Mouse (Mus musculus): ENCODE measurements around the gene Sult6b1. TPM values are rescaled to one million over a fixed set of nuclear protein-coding genes. Genes with fewer than 3 reads are reported as not detected.
A peak's percentile ranks its signal among the peaks of the same experiment; 100 is the strongest.

Sult6b1 gene
- polyA plus RNA-seq (2012; fragmentation: generic; extraction: Trizol): 0.06 TPM

DNA sequence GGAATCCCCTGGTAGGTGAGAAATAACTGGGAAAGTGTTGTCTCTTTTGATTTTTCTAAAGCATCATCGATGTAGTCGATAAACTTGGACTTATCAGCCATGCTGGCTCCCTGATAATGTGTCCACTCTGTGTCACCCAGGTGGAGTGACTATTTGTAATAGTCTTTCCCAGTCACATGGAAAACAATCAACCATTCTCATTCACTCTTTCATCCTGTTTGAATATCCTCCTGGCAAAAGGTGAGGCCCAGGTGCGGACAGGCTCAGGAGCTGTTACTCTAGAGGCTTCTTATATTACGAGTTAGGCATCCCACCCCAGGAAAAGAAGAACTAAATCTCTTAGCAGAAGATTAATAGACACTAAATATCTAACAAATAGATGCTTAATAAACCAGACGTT, at the start of gene Sult6b1:
Gene Sult6b1 (minus strand): TSS at position 101 of the 400 bp plus-strand sequence.
- Histone ChIP-seq H3K36me3 (ENCODE audit: control insufficient read depth, insufficient read depth) (no peaks in the 10 kb centered on the region), H3K4me3 (no peak within 1 kb of the TSS), H3K79me2 (ENCODE audit: control insufficient read depth, insufficient read depth) (no peaks in the 10 kb centered on the region), H3ac (ENCODE audit: control insufficient read depth, insufficient read length) (no peak within 1 kb of the TSS), H3K27me3 (ENCODE audit: control insufficient read depth, insufficient read depth, insufficient read length) (no peaks in the 10 kb centered on the region), H3K4me2 (ENCODE audit: low read depth) (no peak within 1 kb of the TSS)
- TF ChIP-seq TCF12 (IDR thresholded peaks at IDR 0.05; ENCODE audit: insufficient read depth, poor library complexity, severe bottlenecking) (no peak), SRF (IDR thresholded peaks at IDR 0.05; ENCODE audit: control insufficient read depth, insufficient read length, low read depth) (no peak), CEBPB (IDR thresholded peaks at IDR 0.05; ENCODE audit: insufficient read depth, poor library complexity, severe bottlenecking) (no peak), POLR2A (IDR thresholded peaks at IDR 0.05; ENCODE audit: insufficient read length, low read depth) (no peak), MYOD1 (IDR thresholded peaks at IDR 0.05; ENCODE audit: control insufficient read depth in 1 of 3, insufficient read length in 2 of 3, low read depth in 2 of 3) (no peak), USF1 (IDR thresholded peaks at IDR 0.05; ENCODE audit: low read depth) (no peak), TCF3 (IDR thresholded peaks at IDR 0.05; ENCODE audit: insufficient read length, low read depth) (no peak), MAX (IDR thresholded peaks at IDR 0.05; ENCODE audit: low read depth) (no peak), POLR2AphosphoS2 (IDR thresholded peaks at IDR 0.05; ENCODE audit: insufficient read length, low read depth) (no peak), MYOG (IDR thresholded peaks at IDR 0.05; ENCODE audit: control insufficient read depth in 1 of 3, insufficient read depth in 1 of 3, insufficient read length in 2 of 3, low read depth in 2 of 3) (no peak), E2F4 (IDR thresholded peaks at IDR 0.05; ENCODE audit: insufficient read depth) (no peak), REST (IDR thresholded peaks at IDR 0.05; ENCODE audit: insufficient read depth, insufficient read length) (no peak)

DNA sequence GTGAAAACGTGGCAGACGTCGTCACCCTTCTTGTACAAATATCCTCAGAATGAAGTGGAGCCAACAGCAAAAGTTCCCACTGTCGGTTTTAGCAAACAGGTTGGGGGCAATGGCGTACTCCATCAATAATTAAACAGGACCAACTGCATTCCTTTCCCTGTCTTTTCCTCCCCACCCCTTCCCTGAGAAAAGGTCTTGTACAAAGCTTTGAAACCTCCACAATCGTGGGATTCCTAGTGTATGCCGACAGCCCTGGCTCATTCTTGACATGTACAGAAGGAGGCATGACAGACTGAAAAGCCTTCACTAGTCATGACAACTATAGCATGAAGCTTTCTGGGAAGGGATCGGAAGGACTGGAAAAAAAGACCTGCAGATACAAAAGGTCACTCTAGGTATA, 46.4 kb upstream of the Sult6b1 start:
- Histone ChIP-seq H3K27me3 (ENCODE audit: control insufficient read depth, insufficient read depth, insufficient read length) (no peaks in the 10 kb centered on the region), H3K36me3 (ENCODE audit: control insufficient read depth, insufficient read depth) (peaks cover 28% of the 10 kb centered on the region), H3K4me2 (ENCODE audit: low read depth) (no peak overlapping the region), H3K4me3 (no peak overlapping the region), H3K79me2 (ENCODE audit: control insufficient read depth, insufficient read depth) (no peaks in the 10 kb centered on the region), H3ac (ENCODE audit: control insufficient read depth, insufficient read length) (no peak overlapping the region)
- no peak for TF ChIP-seq REST (IDR thresholded peaks at IDR 0.05; ENCODE audit: insufficient read depth, insufficient read length)
- TF ChIP-seq MAX (IDR thresholded peaks at IDR 0.05; ENCODE audit: low read depth): no peak
- no peak for TF ChIP-seq MYOD1 (IDR thresholded peaks at IDR 0.05; ENCODE audit: control insufficient read depth in 1 of 3, insufficient read length in 2 of 3, low read depth in 2 of 3)
- TF ChIP-seq POLR2A (IDR thresholded peaks at IDR 0.05; ENCODE audit: insufficient read length, low read depth): no peak
- TF ChIP-seq POLR2AphosphoS2 (IDR thresholded peaks at IDR 0.05; ENCODE audit: insufficient read length, low read depth): no peak
- TF ChIP-seq MYOG (IDR thresholded peaks at IDR 0.05; ENCODE audit: control insufficient read depth in 1 of 3, insufficient read depth in 1 of 3, insufficient read length in 2 of 3, low read depth in 2 of 3): no peak

DNA sequence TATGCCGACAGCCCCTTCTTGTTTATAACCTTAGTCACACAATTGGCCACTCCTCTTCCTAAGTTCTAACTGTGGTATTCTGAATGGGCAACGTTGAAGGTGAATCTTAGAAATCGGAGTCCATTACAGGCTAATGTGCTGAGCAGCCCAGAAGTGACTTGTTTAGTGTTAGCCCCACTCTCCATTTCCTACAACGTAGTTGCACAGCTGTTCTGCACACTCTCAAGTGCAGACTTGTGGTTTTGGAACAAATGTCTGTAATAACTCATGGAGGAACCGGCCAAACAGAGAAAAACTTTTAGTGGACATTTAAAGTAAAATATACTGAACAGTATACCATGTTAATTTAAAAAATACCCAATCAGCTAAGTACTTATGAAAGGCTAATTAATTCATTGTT, 45.3 kb upstream of the Sult6b1 start:
- Histone ChIP-seq H3K36me3 (ENCODE audit: control insufficient read depth, insufficient read depth) (peaks cover 28% of the 10 kb centered on the region), H3K27me3 (ENCODE audit: control insufficient read depth, insufficient read depth, insufficient read length) (no peaks in the 10 kb centered on the region), H3K79me2 (ENCODE audit: control insufficient read depth, insufficient read depth) (no peaks in the 10 kb centered on the region), H3K4me2 (ENCODE audit: low read depth) (no peak overlapping the region), H3K4me3 (no peak overlapping the region), H3ac (ENCODE audit: control insufficient read depth, insufficient read length) (no peak overlapping the region)
- TF ChIP-seq MYOD1 (IDR thresholded peaks at IDR 0.05; ENCODE audit: control insufficient read depth in 1 of 3, insufficient read length in 2 of 3, low read depth in 2 of 3) (peak in 2 of 3 experiments; percentile 66 to 75), MAX (IDR thresholded peaks at IDR 0.05; ENCODE audit: low read depth) (no peak), MYOG (IDR thresholded peaks at IDR 0.05; ENCODE audit: control insufficient read depth in 1 of 3, insufficient read depth in 1 of 3, insufficient read length in 2 of 3, low read depth in 2 of 3) (peak in 2 of 3 experiments; percentile 33 to 52)

DNA sequence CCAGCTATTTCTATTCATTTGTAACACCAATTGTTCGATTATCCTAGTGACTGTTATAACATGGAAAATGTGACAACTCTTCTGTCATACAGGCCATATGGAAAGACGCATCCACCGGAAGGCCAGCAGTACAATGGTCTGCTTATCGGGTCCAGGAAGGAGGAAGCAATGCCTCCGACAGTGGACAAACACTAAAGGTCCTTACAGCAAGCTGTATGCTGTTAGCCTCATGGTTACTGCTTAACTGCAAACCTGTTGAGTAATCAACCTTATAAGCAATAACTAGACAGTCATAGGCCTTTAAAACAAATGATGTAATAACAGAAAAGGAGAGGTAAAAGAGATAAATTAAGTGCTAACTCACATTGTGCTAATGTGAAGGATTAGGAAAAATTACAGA, 44.4 kb upstream of the Sult6b1 start:
- Histone ChIP-seq H3ac (ENCODE audit: control insufficient read depth, insufficient read length) (no peak overlapping the region), H3K36me3 (ENCODE audit: control insufficient read depth, insufficient read depth) (peaks cover 25% of the 10 kb centered on the region), H3K4me2 (ENCODE audit: low read depth) (no peak overlapping the region), H3K4me3 (no peak overlapping the region), H3K79me2 (ENCODE audit: control insufficient read depth, insufficient read depth) (no peaks in the 10 kb centered on the region), H3K27me3 (ENCODE audit: control insufficient read depth, insufficient read depth, insufficient read length) (no peaks in the 10 kb centered on the region)
- no peak for TF ChIP-seq TCF12 (IDR thresholded peaks at IDR 0.05; ENCODE audit: insufficient read depth, poor library complexity, severe bottlenecking)

DNA sequence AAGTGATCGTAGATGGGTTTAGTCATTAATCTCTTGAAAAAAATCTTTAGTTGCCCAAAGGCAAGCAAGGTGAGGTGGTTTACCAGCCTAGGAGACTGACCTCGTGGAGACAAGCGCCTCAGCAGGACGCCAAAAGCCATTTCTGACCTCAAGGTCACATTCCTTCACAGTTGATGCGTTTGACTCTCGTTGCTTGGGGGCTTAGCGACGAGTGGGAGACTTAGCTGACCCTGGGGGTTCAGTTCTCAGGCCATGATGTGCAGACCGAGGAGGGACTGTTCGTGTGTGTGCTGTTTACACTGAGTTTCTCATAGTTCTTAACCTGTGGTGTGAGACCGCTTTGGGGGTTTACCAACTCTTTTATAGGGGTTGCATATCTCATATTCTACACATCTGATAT, 35.8 kb upstream of the Sult6b1 start:
- H3K4me3 ChIP-seq: no peak overlapping the region
- H3ac ChIP-seq (ENCODE audit: control insufficient read depth, insufficient read length): no peak overlapping the region
- H3K79me2 ChIP-seq (ENCODE audit: control insufficient read depth, insufficient read depth): no peaks in the 10 kb centered on the region
- peaks cover 3% of the 10 kb centered on the region for H3K36me3 ChIP-seq (ENCODE audit: control insufficient read depth, insufficient read depth)
- no peaks in the 10 kb centered on the region for H3K27me3 ChIP-seq (ENCODE audit: control insufficient read depth, insufficient read depth, insufficient read length)
- no peak overlapping the region for H3K4me2 ChIP-seq (ENCODE audit: low read depth)
- no peak for TF ChIP-seq TCF3 (IDR thresholded peaks at IDR 0.05; ENCODE audit: insufficient read length, low read depth)
- TF ChIP-seq E2F4 (IDR thresholded peaks at IDR 0.05; ENCODE audit: insufficient read depth): no peak
- TF ChIP-seq POLR2AphosphoS2 (IDR thresholded peaks at IDR 0.05; ENCODE audit: insufficient read length, low read depth): no peak
- no peak for TF ChIP-seq MYOD1 (IDR thresholded peaks at IDR 0.05; ENCODE audit: control insufficient read depth in 1 of 3, insufficient read length in 2 of 3, low read depth in 2 of 3)
- TF ChIP-seq CEBPB (IDR thresholded peaks at IDR 0.05; ENCODE audit: insufficient read depth, poor library complexity, severe bottlenecking): no peak
- no peak for TF ChIP-seq MAX (IDR thresholded peaks at IDR 0.05; ENCODE audit: low read depth)
- no peak for TF ChIP-seq POLR2A (IDR thresholded peaks at IDR 0.05; ENCODE audit: insufficient read length, low read depth)
- no peak for TF ChIP-seq MYOG (IDR thresholded peaks at IDR 0.05; ENCODE audit: control insufficient read depth in 1 of 3, insufficient read depth in 1 of 3, insufficient read length in 2 of 3, low read depth in 2 of 3)

Data from myocyte (in vitro differentiated cells).